Comparison of ENCODE assay signal across 8 mouse cellular contexts in genomic region chr3:20034719-20035404, GRCm38 (mm10). TPM values are rescaled to one million over a fixed set of nuclear protein-coding genes. Genes with fewer than 3 reads are reported as not detected.
A peak's percentile ranks its signal among the peaks of the same experiment; 100 is the strongest.
DNase-seq lines count a peak whose midpoint lies in the region; ATAC-seq and TF ChIP-seq lines count a peak whose summit lies in the region.

Hps3 (minus strand) TSS chr3:20035315.

- WGBS in heart, embryonic 10.5 days: under 1% methylated on average over 47 of the region's 47 CpGs
- WGBS in kidney, embryonic 16.5 days: under 1% methylated on average over 47 of the region's 47 CpGs
- WGBS in liver, adult 2 months: under 1% methylated on average over 47 of the region's 47 CpGs

- H3K9me3 ChIP-seq in heart, embryonic 10.5 days: no peaks in the 10 kb centered on the region
- no peaks in the 10 kb centered on the region for H3K9me3 ChIP-seq in kidney, embryonic 16.5 days (ENCODE audit: low read length)

- peak within 1 kb of the TSS; percentile 69 for H3K9ac ChIP-seq in kidney, embryonic 16.5 days (replicated peaks; ENCODE audit: low read length)
- H3K9ac ChIP-seq in liver, adult 2 months (ENCODE audit: low read depth, low read length): peak within 1 kb of the TSS; percentile 84

- peak within 1 kb of the TSS; percentile 86 for H3K4me2 ChIP-seq in kidney, embryonic 16.5 days (replicated peaks; ENCODE audit: low read depth, low read length)
- H3K4me2 ChIP-seq in myocyte (ENCODE audit: low read depth): peak within 1 kb of the TSS; percentile 96

- H3K4me1 ChIP-seq in bone marrow macrophage, adult 2 months (ENCODE audit: control insufficient read depth, insufficient read depth, low read length): peaks cover 15% of the 10 kb centered on the region
- H3K4me1 ChIP-seq in embryonic fibroblast, embryonic 13.5 days (ENCODE audit: control insufficient read depth, insufficient read depth, low read length): no peaks in the 10 kb centered on the region
- peaks cover 11% of the 10 kb centered on the region for H3K4me1 ChIP-seq in heart, embryonic 10.5 days
- H3K4me1 ChIP-seq in kidney, embryonic 16.5 days (ENCODE audit: insufficient read depth, low read length): peaks cover 10% of the 10 kb centered on the region
- peaks cover 6% of the 10 kb centered on the region for H3K4me1 ChIP-seq in liver, adult 2 months (ENCODE audit: control insufficient read depth, insufficient read depth, low read length)

- peak; percentile 97 for DNase-seq in A20 (ENCODE audit: low read depth, low spot score)
- peak; percentile 96 for DNase-seq in heart, embryonic 10.5 days (ENCODE audit: low spot score)
- peak; percentile 86 for DNase-seq in liver, adult 2 months (ENCODE audit: extremely low read depth, low read depth, low spot score)
- peak; percentile 90 for DNase-seq in splenic B cell, adult 2 months (ENCODE audit: low read depth, low spot score)

- H3K4me3 ChIP-seq in bone marrow macrophage, adult 2 months (ENCODE audit: insufficient read depth, low read length): peak within 1 kb of the TSS; percentile 94
- peak within 1 kb of the TSS; percentile 88 for H3K4me3 ChIP-seq in embryonic fibroblast, embryonic 13.5 days (ENCODE audit: insufficient read depth, low read length)
- peak within 1 kb of the TSS; percentile 86 for H3K4me3 ChIP-seq in heart, embryonic 10.5 days
- H3K4me3 ChIP-seq in kidney, embryonic 16.5 days (ENCODE audit: low read length): peak within 1 kb of the TSS; percentile 91
- peak within 1 kb of the TSS; percentile 87 for H3K4me3 ChIP-seq in liver, adult 2 months (ENCODE audit: insufficient read depth, low read depth, low read length)
- peak within 1 kb of the TSS; percentile 40 for H3K4me3 ChIP-seq in myocyte

- no peaks in the 10 kb centered on the region for H3K27me3 ChIP-seq in heart, embryonic 10.5 days (ENCODE audit: insufficient read depth, poor library complexity, severe bottlenecking)
- H3K27me3 ChIP-seq in kidney, embryonic 16.5 days (ENCODE audit: insufficient read depth, low read length): no peaks in the 10 kb centered on the region
- H3K27me3 ChIP-seq in liver, adult 2 months (ENCODE audit: control insufficient read depth, insufficient read depth, low read length): no peaks in the 10 kb centered on the region
- no peaks in the 10 kb centered on the region for H3K27me3 ChIP-seq in myocyte (ENCODE audit: control insufficient read depth, insufficient read depth, insufficient read length)
- no peaks in the 10 kb centered on the region for H3K27me3 ChIP-seq in splenic B cell, adult 2 months (ENCODE audit: control insufficient read depth, insufficient read depth, low read length, poor library complexity, severe bottlenecking)

- peak; percentile 99 for ATAC-seq in kidney, embryonic 16.5 days (ENCODE audit: low FRiP score, low TSS enrichment)

- H3K79me2 ChIP-seq in liver, adult 2 months (ENCODE audit: control insufficient read depth, insufficient read depth, low read length): peaks cover 8% of the 10 kb centered on the region; the same call in 1 of the 2 replicates
- H3K79me2 ChIP-seq in myocyte (ENCODE audit: control insufficient read depth, insufficient read depth): peaks cover 4% of the 10 kb centered on the region

- peak within 1 kb of the TSS; percentile 41 for H3ac ChIP-seq in myocyte (ENCODE audit: control insufficient read depth, insufficient read length)

- no peaks in the 10 kb centered on the region for H3K36me3 ChIP-seq in heart, embryonic 10.5 days
- H3K36me3 ChIP-seq in kidney, embryonic 16.5 days (ENCODE audit: insufficient read depth, low read length): no peaks in the 10 kb centered on the region
- 0 out of 2 replicates have a peak, but pooled peaks cover 2% of the 10 kb centered on the region for H3K36me3 ChIP-seq in liver, adult 2 months (ENCODE audit: control insufficient read depth, insufficient read depth, low read length)
- no peaks in the 10 kb centered on the region for H3K36me3 ChIP-seq in myocyte (ENCODE audit: control insufficient read depth, insufficient read depth)
- H3K36me3 ChIP-seq in splenic B cell, adult 2 months (ENCODE audit: control insufficient read depth, insufficient read depth, low read length, poor library complexity, severe bottlenecking): 0 out of 2 replicates have a peak, but pooled peaks cover 2% of the 10 kb centered on the region

- peak within 1 kb of the TSS; percentile 75 for H3K27ac ChIP-seq in bone marrow macrophage, adult 2 months (ENCODE audit: insufficient read depth, low read depth, low read length)
- H3K27ac ChIP-seq in embryonic fibroblast, embryonic 13.5 days (ENCODE audit: insufficient read depth, low read length): peak within 1 kb of the TSS; percentile 25; the same call in 1 of the 2 replicates
- H3K27ac ChIP-seq in heart, embryonic 10.5 days: peak within 1 kb of the TSS; percentile 86
- H3K27ac ChIP-seq in kidney, embryonic 16.5 days (ENCODE audit: low read length): peak within 1 kb of the TSS; percentile 86
- peak within 1 kb of the TSS; percentile 54 for H3K27ac ChIP-seq in liver, adult 2 months (replicated peaks; ENCODE audit: insufficient read depth, low read depth, low read length)

- no peak for TF ChIP-seq POLR2A in bone marrow macrophage, adult 2 months (IDR thresholded peaks at IDR 0.05; ENCODE audit: borderline replicate concordance, low read depth, low read length)
- peak; percentile 83 for TF ChIP-seq POLR2A in embryonic fibroblast, embryonic 13.5 days (IDR thresholded peaks at IDR 0.05; ENCODE audit: low read depth, low read length)
- TF ChIP-seq POLR2A in liver, adult 2 months (IDR thresholded peaks at IDR 0.05; ENCODE audit: extremely low read depth, insufficient read depth, low read length): peak; percentile 46; the same call in 1 of the 2 replicates
- TF ChIP-seq POLR2A in myocyte (IDR thresholded peaks at IDR 0.05; ENCODE audit: insufficient read length, low read depth): peak; percentile 83

- TF ChIP-seq CTCF in bone marrow macrophage, adult 2 months (IDR thresholded peaks at IDR 0.05; ENCODE audit: low read depth, low read length): no peak
- TF ChIP-seq CTCF in embryonic fibroblast, embryonic 13.5 days (IDR thresholded peaks at IDR 0.05; ENCODE audit: borderline replicate concordance, insufficient read depth, low read length): no peak
- TF ChIP-seq CTCF in liver, adult 2 months (IDR thresholded peaks at IDR 0.05; ENCODE audit: low read depth, low read length): no peak

TF ChIP-seq in myocyte, 11 proteins besides CTCF, POLR2A, EP300 and RAD21:
- TF ChIP-seq CEBPB (IDR thresholded peaks at IDR 0.05; ENCODE audit: insufficient read depth, poor library complexity, severe bottlenecking): no peak
- peak; percentile 33 for TF ChIP-seq SRF (IDR thresholded peaks at IDR 0.05; ENCODE audit: control insufficient read depth, insufficient read length, low read depth)
- no peak for TF ChIP-seq MYOD1 (IDR thresholded peaks at IDR 0.05; ENCODE audit: control insufficient read depth in 1 of 3, insufficient read length in 2 of 3, low read depth in 2 of 3)
- TF ChIP-seq POLR2AphosphoS2 (IDR thresholded peaks at IDR 0.05; ENCODE audit: insufficient read length, low read depth): peak; percentile 87
- TF ChIP-seq MYOG (IDR thresholded peaks at IDR 0.05; ENCODE audit: control insufficient read depth in 1 of 3, insufficient read depth in 1 of 3, insufficient read length in 2 of 3, low read depth in 2 of 3): peak in 1 of 3 experiments; percentile 45
- no peak for TF ChIP-seq TCF12 (IDR thresholded peaks at IDR 0.05; ENCODE audit: insufficient read depth, poor library complexity, severe bottlenecking)
- no peak for TF ChIP-seq E2F4 (IDR thresholded peaks at IDR 0.05; ENCODE audit: insufficient read depth)
- TF ChIP-seq USF1 (IDR thresholded peaks at IDR 0.05; ENCODE audit: low read depth): peak; percentile 96
- no peak for TF ChIP-seq TCF3 (IDR thresholded peaks at IDR 0.05; ENCODE audit: insufficient read length, low read depth)
- TF ChIP-seq REST (IDR thresholded peaks at IDR 0.05; ENCODE audit: insufficient read depth, insufficient read length): no peak

RNA-seq across cellular contexts. Expression of gene Hps3, which starts in this region (rescaled TPM):
- polyA plus RNA-seq in bone marrow macrophage, adult 2 months (2012; ENCODE audit: insufficient read depth, insufficient read length, missing spikeins): 57.8 and 69.4 TPM in 2 replicates
- polyA plus RNA-seq in embryonic fibroblast, embryonic 13.5 days (2011; ENCODE audit: insufficient read length, low read depth, missing spikeins): 15.1 and 16.5 TPM in 2 replicates
- polyA plus RNA-seq in heart, embryonic 10.5 days (2016; fragmentation: Nextera tagmentation; extraction: Ambion mirVana): 9.2 and 11.4 TPM in 2 replicates
- 11.8 and 12.4 TPM in 2 replicates for polyA plus RNA-seq in kidney, embryonic 16.5 days (2015; fragmentation: Nextera tagmentation; extraction: Ambion mirVana)
- total RNA-seq in liver, adult 2 months (2014; rRNA removed): 7.6 and 8.6 TPM in 2 replicates
- polyA plus RNA-seq in liver, adult 2 months (2012; rRNA removed): 7.6 and 11.7 TPM in 2 replicates
- polyA plus RNA-seq in myocyte (2012; fragmentation: generic; extraction: Trizol): 3.4 TPM

Comparison
In these comparisons a context has a peak if more than half of its experiments do, and no peak if none do; other contexts are left out.
1. Peak in every context shown above with its lines: DNase-seq, ATAC-seq, H3K4me3 ChIP-seq and H3K27ac ChIP-seq.
2. H3K27ac ChIP-seq: peak in every context shown above with its lines; median percentile 86 in heart, embryonic 10.5 days; 86 in kidney, embryonic 16.5 days; 75 in bone marrow macrophage, adult 2 months; 54 in liver, adult 2 months; 25 in embryonic fibroblast, embryonic 13.5 days.
3. H3K4me3 ChIP-seq: peak in every context shown above with its lines; median percentile 94 in bone marrow macrophage, adult 2 months; 91 in kidney, embryonic 16.5 days; 88 in embryonic fibroblast, embryonic 13.5 days; 87 in liver, adult 2 months; 86 in heart, embryonic 10.5 days; 40 in myocyte.